ENCODE assay signal across 24 mouse cellular contexts in the genomic region with DNA sequence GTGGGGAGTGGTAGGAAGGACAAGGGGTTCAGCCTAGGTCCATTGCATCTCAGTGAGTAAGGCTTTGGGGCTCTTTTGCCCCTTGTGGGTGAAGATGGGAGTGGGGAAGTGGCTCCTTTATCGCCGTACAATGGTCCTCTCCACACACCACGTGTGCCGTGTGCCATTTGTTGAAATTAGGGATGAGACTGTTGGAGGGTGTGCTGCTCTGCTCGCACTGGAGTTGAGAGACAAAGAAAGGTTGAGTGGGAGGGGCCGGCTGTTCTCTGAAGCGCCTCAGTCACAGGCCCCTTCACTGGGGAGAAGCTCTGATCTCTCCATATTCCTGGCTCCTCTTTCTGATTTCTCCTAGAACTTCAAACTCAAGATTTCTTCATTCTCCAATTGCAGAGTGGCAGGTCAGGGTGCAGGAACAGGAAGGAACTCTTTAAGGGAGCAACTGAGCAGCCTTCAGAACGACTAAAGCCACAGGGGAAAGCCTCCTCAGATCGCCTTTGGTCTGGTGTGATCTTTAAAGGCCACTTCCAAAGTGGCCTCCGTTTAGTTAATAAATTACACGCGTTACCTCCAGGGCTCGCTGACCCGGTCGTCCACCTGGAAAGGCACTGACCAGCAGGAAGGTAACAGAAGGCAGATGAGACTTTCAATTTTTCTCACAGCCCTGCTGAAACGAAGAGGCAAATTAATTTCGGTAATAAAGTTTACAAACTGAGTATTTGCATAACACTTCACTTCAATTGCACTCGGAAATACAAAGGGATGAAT.
DNase-seq lines count a peak whose midpoint lies in the region; ATAC-seq lines count a peak whose summit lies in the region.
"Had no signal": no experiment of that assay in that cellular context is flagged by ENCODE, and none has a peak within 500 bp of the region (broad histone marks: within the 10 kb centered on the region; RNA-seq: fewer than 3 reads in every experiment).

No protein-coding gene starts in this region.

- no peak overlapping the region for H3K4me3 ChIP-seq in hindbrain, embryonic 10.5 days
- no peak overlapping the region for H3K4me3 ChIP-seq in hindbrain, embryonic 12.5 days
- no peak overlapping the region for H3K4me3 ChIP-seq in kidney, embryonic 16.5 days (ENCODE audit: low read length)
- no peak overlapping the region for H3K4me3 ChIP-seq in limb, embryonic 10.5 days
- H3K4me3 ChIP-seq: forebrain, embryonic 10.5 days; gastrocnemius, adult 2 months; heart, embryonic 12.5 days; left cerebral cortex, adult 2 months; neural tube, embryonic 12.5 days had no signal

- ATAC-seq in hindbrain, embryonic 12.5 days (ENCODE audit: low FRiP score), result no peak
- peak; percentile 46; the same call in 1 of the 2 replicates for ATAC-seq in kidney, embryonic 16.5 days (ENCODE audit: low FRiP score, low TSS enrichment)
- ATAC-seq: CD4-positive, CD25-positive, alpha-beta regulatory T cell, adult 4 months; hindbrain, embryonic 16.5 days; intestine, embryonic 16.5 days; Patski had no signal

- whole genome bisulfite sequencing in hindbrain, embryonic 10.5 days, result 55% methylated on average over 18 of the region's 18 CpGs
- 50% methylated on average over 18 of the region's 18 CpGs for WGBS in hindbrain, embryonic 12.5 days
- WGBS in kidney, embryonic 16.5 days, result 22% methylated on average over 18 of the region's 18 CpGs
- 53% methylated on average over 18 of the region's 18 CpGs for WGBS in limb, embryonic 10.5 days

- no peaks in the 10 kb centered on the region for H3K27me3 ChIP-seq in hindbrain, embryonic 10.5 days (ENCODE audit: insufficient read depth, poor library complexity, severe bottlenecking)
- H3K27me3 ChIP-seq in hindbrain, embryonic 12.5 days, result no peaks in the 10 kb centered on the region; the same call in 1 of the 2 replicates
- no peaks in the 10 kb centered on the region for H3K27me3 ChIP-seq in kidney, embryonic 16.5 days (ENCODE audit: insufficient read depth, low read length)
- H3K27me3 ChIP-seq in limb, embryonic 10.5 days (ENCODE audit: low read depth, poor library complexity, severe bottlenecking), result no peaks in the 10 kb centered on the region
- H3K27me3 ChIP-seq: neural tube, embryonic 12.5 days; Patski had no signal

- H3K4me2 ChIP-seq in hindbrain, embryonic 12.5 days (replicated peaks), result no peak overlapping the region
- peak overlapping the region; percentile 16 for H3K4me2 ChIP-seq in kidney, embryonic 16.5 days (replicated peaks; ENCODE audit: low read depth, low read length)
- H3K4me2 ChIP-seq: heart, embryonic 12.5 days; neural tube, embryonic 12.5 days had no signal

- no peak overlapping the region for H3K9ac ChIP-seq in hindbrain, embryonic 12.5 days
- no peak overlapping the region for H3K9ac ChIP-seq in kidney, embryonic 16.5 days (replicated peaks; ENCODE audit: low read length)
- H3K9ac ChIP-seq: heart, embryonic 12.5 days; neural tube, embryonic 12.5 days had no signal

- peaks cover 19% of the 10 kb centered on the region for H3K4me1 ChIP-seq in hindbrain, embryonic 10.5 days (replicated peaks)
- no peaks in the 10 kb centered on the region for H3K4me1 ChIP-seq in hindbrain, embryonic 12.5 days
- peaks cover 37% of the 10 kb centered on the region for H3K4me1 ChIP-seq in kidney, embryonic 16.5 days (ENCODE audit: insufficient read depth, low read length)
- H3K4me1 ChIP-seq in limb, embryonic 10.5 days, result peaks cover 15% of the 10 kb centered on the region
- H3K4me1 ChIP-seq: neural tube, embryonic 12.5 days had no signal

- DNase-seq in hindbrain, embryonic 10.5 days (ENCODE audit: low spot score), result no peak
- DNase-seq in kidney, adult 11 months, result peak; percentile 76
- DNase-seq in limb, embryonic 10.5 days (ENCODE audit: low spot score), result no peak
- no peak for DNase-seq in adrenal gland, postnatal 25 days
- no peak for DNase-seq in urinary bladder, postnatal 25 days (ENCODE audit: low spot score)
- no peak for DNase-seq in embryo, embryonic 10 days (ENCODE audit: low spot score)
- DNase-seq: adrenal gland, adult 8-10 months; cerebellum, adult 11 months; cerebellum, postnatal 14 days; gastrocnemius, adult 2 months; heart, postnatal 14 days; lung, adult 18-20 months; lung, postnatal 14 days; thymus, postnatal 25 days had no signal

- H3K27ac ChIP-seq in hindbrain, embryonic 10.5 days, result peak overlapping the region; percentile 18; the same call in 1 of the 2 replicates
- H3K27ac ChIP-seq in hindbrain, embryonic 12.5 days, result no peak overlapping the region
- peak overlapping the region; percentile 64 for H3K27ac ChIP-seq in kidney, embryonic 16.5 days (ENCODE audit: low read length)
- H3K27ac ChIP-seq in limb, embryonic 10.5 days, result 0 out of 2 replicates have a peak overlapping the region, but pooled peaks have one; percentile 7
- H3K27ac ChIP-seq: forebrain, embryonic 10.5 days; gastrocnemius, adult 2 months; left cerebral cortex, adult 2 months; neural tube, embryonic 12.5 days had no signal

- no peaks in the 10 kb centered on the region for H3K9me3 ChIP-seq in hindbrain, embryonic 10.5 days
- H3K9me3 ChIP-seq in hindbrain, embryonic 12.5 days (replicated peaks), result no peaks in the 10 kb centered on the region
- no peaks in the 10 kb centered on the region for H3K9me3 ChIP-seq in kidney, embryonic 16.5 days (ENCODE audit: low read length)
- no peaks in the 10 kb centered on the region for H3K9me3 ChIP-seq in limb, embryonic 10.5 days (replicated peaks)
- H3K9me3 ChIP-seq: forebrain, embryonic 10.5 days; heart, embryonic 12.5 days; neural tube, embryonic 12.5 days had no signal

- no peaks in the 10 kb centered on the region for H3K36me3 ChIP-seq in hindbrain, embryonic 10.5 days
- H3K36me3 ChIP-seq in hindbrain, embryonic 12.5 days, result no peaks in the 10 kb centered on the region
- H3K36me3 ChIP-seq in kidney, embryonic 16.5 days (ENCODE audit: insufficient read depth, low read length), result no peaks in the 10 kb centered on the region
- no peaks in the 10 kb centered on the region for H3K36me3 ChIP-seq in limb, embryonic 10.5 days
- H3K36me3 ChIP-seq: forebrain, embryonic 10.5 days; heart, embryonic 12.5 days; neural tube, embryonic 12.5 days had no signal
